Mouse (Mus musculus) small intestine, adult 2 months (tissue): ENCODE measurements around the gene Poc1b.

Source experiments
- CTCF ChIP-seq: fragments of 200-500 bp; IDR thresholded peaks from 2 replicates; pipeline ENCODE4 v1.5.1; 2012; ENCODE audit warnings: low read depth, mild to moderate bottlenecking, control low read depth, inconsistent platforms, low read length, moderate library complexity, mixed read lengths; ENCODE audit not compliant: insufficient replicate concordance, insufficient read length; ENCODE audit errors: extremely low read depth
- POLR2A ChIP-seq: fragments of 200-500 bp; IDR thresholded peaks from 2 replicates; pipeline ENCODE4 v1.6.1; 2012; ENCODE audit warnings: low read depth, mild to moderate bottlenecking, control low read depth, inconsistent platforms, low read length, moderate library complexity

DNA sequence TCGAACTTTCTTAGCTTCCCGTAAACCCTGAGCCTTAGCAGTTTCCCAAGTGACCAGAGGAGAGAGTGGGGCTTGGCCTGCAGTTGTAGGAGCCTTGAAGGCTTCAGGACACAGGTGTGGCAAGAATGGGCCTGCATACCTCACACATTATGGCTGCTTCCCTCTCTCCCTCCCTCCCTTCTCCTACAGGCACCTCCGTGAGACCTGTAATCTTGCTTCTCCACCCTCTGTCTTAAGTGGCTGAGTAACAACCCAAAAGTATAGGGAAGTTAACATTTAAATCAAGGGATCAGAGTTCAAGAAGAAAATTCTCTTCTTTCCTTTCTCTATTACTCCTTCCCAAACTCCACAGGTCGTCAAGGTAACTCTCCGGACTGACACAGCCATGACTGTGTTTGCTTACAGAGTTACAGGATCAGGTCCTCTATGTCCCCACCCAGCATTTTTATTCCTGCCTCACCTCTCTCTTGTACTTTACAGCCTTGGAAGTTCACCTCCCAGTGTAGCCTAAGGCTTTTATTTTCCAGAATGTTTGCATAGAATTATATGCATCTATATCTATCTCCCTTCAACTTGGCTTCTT, 137.2 kb downstream of the Poc1b start:
- no peak for TF ChIP-seq CTCF
- no peak for TF ChIP-seq POLR2A
